Mouse (Mus musculus) cerebellum, postnatal 10 days (tissue): ENCODE results near the gene Wdr93.

ENCODE experiments used
- DNase-seq, 2 experiments: peaks; one replicate each; pipeline ENCODE4 v3.0.0; 2021; ENCODE audit warnings: mixed read lengths in 2 of 2

The Wdr93 gene

GRCm38 (mm10) chr7:79742659-79743536 is at the start of gene Wdr93, which contains the start of gene Pex11a:
Gene Wdr93 (plus strand): TSS chr7:79743163.
Gene Pex11a (minus strand): TSS chr7:79743131.
- DNase-seq: peak; percentile 84 to 85

GRCm38 (mm10) chr7:79696495-79696894 is 46.5 kb upstream of the Wdr93 start:
- DNase-seq: no peak

GRCm38 (mm10) chr7:79702755-79703154 is 40.2 kb upstream of the Wdr93 start:
- no peak for DNase-seq

- DNase-seq: no peak
Measured at GRCm38 (mm10) chr7:79705210-79705609, 37.8 kb upstream of the Wdr93 start.

GRCm38 (mm10) chr7:79710130-79710607 is 32.8 kb upstream of the Wdr93 start:
- peak; percentile 85 for DNase-seq

- DNase-seq: peak in 1 of 2 experiments; percentile 42
Measured at GRCm38 (mm10) chr7:79710831-79711230, 32.1 kb upstream of the Wdr93 start.

- peak; percentile 78 to 86 for DNase-seq
Measured at GRCm38 (mm10) chr7:79715187-79715981, 27.6 kb upstream of the Wdr93 start, which contains the start of gene Kif7. Gene Kif7 (minus strand): TSS chr7:79715720.

- DNase-seq: peak; percentile 57 to 60
Measured at GRCm38 (mm10) chr7:79721386-79721977, 21.5 kb upstream of the Wdr93 start.

GRCm38 (mm10) chr7:79727091-79727490 is 15.9 kb upstream of the Wdr93 start:
- peak; percentile 71 to 73 for DNase-seq

- DNase-seq: peak; percentile 62 to 69
Measured at GRCm38 (mm10) chr7:79728219-79728618, 14.7 kb upstream of the Wdr93 start.

- peak; percentile 81 to 82 for DNase-seq
Measured at GRCm38 (mm10) chr7:79729169-79729568, 13.8 kb upstream of the Wdr93 start.

GRCm38 (mm10) chr7:79729743-79730370 is 13.1 kb upstream of the Wdr93 start:
- DNase-seq: peak; percentile 30 to 34

GRCm38 (mm10) chr7:79731438-79731837 is 11.5 kb upstream of the Wdr93 start:
- DNase-seq: no peak

- no peak for DNase-seq
Measured at GRCm38 (mm10) chr7:79732622-79733021, 10.3 kb upstream of the Wdr93 start, which contains the start of gene Plin1. Gene Plin1 (minus strand): TSS chr7:79732903.

GRCm38 (mm10) chr7:79734563-79734962 is 8.4 kb upstream of the Wdr93 start:
- peak; percentile 48 to 54 for DNase-seq

GRCm38 (mm10) chr7:79736511-79736910 is 6.5 kb upstream of the Wdr93 start:
- DNase-seq: no peak

GRCm38 (mm10) chr7:79738913-79739312 is 4.0 kb upstream of the Wdr93 start:
- no peak for DNase-seq

GRCm38 (mm10) chr7:79740279-79740678 is 2.7 kb upstream of the Wdr93 start:
- no peak for DNase-seq

- no peak for DNase-seq
Measured at GRCm38 (mm10) chr7:79742277-79742658, 695 bp upstream of the Wdr93 start.

GRCm38 (mm10) chr7:79744051-79744450 is 1.1 kb downstream of the Wdr93 start:
- no peak for DNase-seq

- no peak for DNase-seq
Measured at GRCm38 (mm10) chr7:79744585-79744984, 1.6 kb downstream of the Wdr93 start.

GRCm38 (mm10) chr7:79747659-79748058 is 4.7 kb downstream of the Wdr93 start:
- DNase-seq: no peak
